Mouse (Mus musculus): ENCODE results near the gene Bckdha. TPM values are rescaled to one million over a fixed set of nuclear protein-coding genes. Genes with fewer than 3 reads are reported as not detected.

The Bckdha gene
- polyA plus RNA-seq, 1 experiment from 2014 or later: 61.6 TPM

GRCm38 (mm10) chr7:25657785-25658184 lies 996 bp downstream of the Bckdha start:
- Histone ChIP-seq H3K27me3 (no peaks in the 10 kb centered on the region), H3K27ac (no peak overlapping the region), H3K4me2 (replicated peaks) (peak overlapping the region; percentile 91), H3K9me3 (no peaks in the 10 kb centered on the region), H3K4me3 (peak overlapping the region; percentile 64), H3K9ac (peak overlapping the region; percentile 73), H3K36me3 (peaks cover 9% of the 10 kb centered on the region), H3K4me1 (peaks cover 18% of the 10 kb centered on the region)
- WGBS: 36% methylated on average over 10 of the region's 10 CpGs
- ATAC-seq (ENCODE audit: low FRiP score, low read depth): no peak

GRCm38 (mm10) chr7:25655601-25656428 lies 3.0 kb downstream of the Bckdha start:
- 73% methylated on average over 11 of the region's 11 CpGs for WGBS
- Histone ChIP-seq H3K9ac (no peak overlapping the region), H3K4me1 (peaks cover 18% of the 10 kb centered on the region)

GRCm38 (mm10) chr7:25652244-25652759 lies 6.5 kb downstream of the Bckdha start:
- Histone ChIP-seq H3K4me2 (replicated peaks) (no peak overlapping the region), H3K27ac (no peak overlapping the region), H3K9ac (no peak overlapping the region), H3K4me3 (no peak overlapping the region), H3K9me3 (no peaks in the 10 kb centered on the region), H3K4me1 (peaks cover 3% of the 10 kb centered on the region), H3K27me3 (no peaks in the 10 kb centered on the region), H3K36me3 (no peaks in the 10 kb centered on the region; the same call in 1 of the 2 replicates)
- no peak for ATAC-seq (ENCODE audit: low FRiP score, low read depth)
- 90% methylated on average over 12 of the region's 12 CpGs for WGBS

More at GRCm38 (mm10) chr7:25655601-25656428, 3.0 kb downstream of the Bckdha start:
- Histone ChIP-seq H3K27ac (no peak overlapping the region), H3K36me3 (no peaks in the 10 kb centered on the region; the same call in 1 of the 2 replicates), H3K4me2 (replicated peaks) (no peak overlapping the region), H3K9me3 (no peaks in the 10 kb centered on the region), H3K4me3 (no peak overlapping the region), H3K27me3 (no peaks in the 10 kb centered on the region)
- no peak for ATAC-seq (ENCODE audit: low FRiP score, low read depth)

- Histone ChIP-seq H3K36me3 (no peaks in the 10 kb centered on the region; the same call in 1 of the 2 replicates), H3K9me3 (no peaks in the 10 kb centered on the region), H3K4me2 (replicated peaks) (no peak overlapping the region), H3K9ac (no peak overlapping the region), H3K27me3 (no peaks in the 10 kb centered on the region), H3K4me1 (no peaks in the 10 kb centered on the region), H3K4me3 (no peak overlapping the region), H3K27ac (no peak overlapping the region)
- no peak for ATAC-seq (ENCODE audit: low FRiP score, low read depth)
- 90% methylated on average over 8 of the region's 8 CpGs for WGBS
Observed at GRCm38 (mm10) chr7:25651281-25651680, 7.5 kb downstream of the Bckdha start.

GRCm38 (mm10) chr7:25649839-25650238 lies 8.9 kb downstream of the Bckdha start:
- 83% methylated on average over 5 of the region's 5 CpGs for WGBS

GRCm38 (mm10) chr7:25647574-25648123 lies 11.1 kb downstream of the Bckdha start:
- ATAC-seq (ENCODE audit: low FRiP score, low read depth): no peak
- 51% methylated on average over 5 of the region's 5 CpGs for WGBS
- H3K9me3 ChIP-seq: no peaks in the 10 kb centered on the region

More at GRCm38 (mm10) chr7:25649839-25650238, 8.9 kb downstream of the Bckdha start:
- ATAC-seq (ENCODE audit: low FRiP score, low read depth): no peak
- peaks cover 7% of the 10 kb centered on the region; the same call in 1 of the 2 replicates for H3K36me3 ChIP-seq
- H3K27me3 ChIP-seq: no peaks in the 10 kb centered on the region
- no peaks in the 10 kb centered on the region for H3K9me3 ChIP-seq
- H3K9ac ChIP-seq: no peak overlapping the region
- H3K4me1 ChIP-seq: no peaks in the 10 kb centered on the region
- no peak overlapping the region for H3K4me2 ChIP-seq (replicated peaks)
- no peak overlapping the region for H3K27ac ChIP-seq
- no peak overlapping the region for H3K4me3 ChIP-seq

GRCm38 (mm10) chr7:25645074-25645473 lies 13.7 kb downstream of the Bckdha start:
- Histone ChIP-seq H3K27me3 (no peaks in the 10 kb centered on the region), H3K9me3 (no peaks in the 10 kb centered on the region), H3K27ac (no peak overlapping the region), H3K9ac (no peak overlapping the region), H3K4me2 (replicated peaks) (no peak overlapping the region), H3K4me3 (no peak overlapping the region), H3K4me1 (no peaks in the 10 kb centered on the region), H3K36me3 (peaks cover 25% of the 10 kb centered on the region)
- no peak for ATAC-seq (ENCODE audit: low FRiP score, low read depth)
- WGBS: 70% methylated on average over 14 of the region's 14 CpGs

More at GRCm38 (mm10) chr7:25647574-25648123, 11.1 kb downstream of the Bckdha start:
- H3K4me1 ChIP-seq: no peaks in the 10 kb centered on the region
- H3K9ac ChIP-seq: no peak overlapping the region
- no peak overlapping the region for H3K27ac ChIP-seq
- H3K4me3 ChIP-seq: no peak overlapping the region
- H3K36me3 ChIP-seq: peaks cover 8% of the 10 kb centered on the region; the same call in 1 of the 2 replicates
- H3K4me2 ChIP-seq (replicated peaks): no peak overlapping the region
- no peaks in the 10 kb centered on the region for H3K27me3 ChIP-seq

- Histone ChIP-seq H3K4me1 (no peaks in the 10 kb centered on the region), H3K36me3 (peaks cover 26% of the 10 kb centered on the region), H3K9ac (no peak overlapping the region), H3K4me2 (replicated peaks) (no peak overlapping the region), H3K9me3 (no peaks in the 10 kb centered on the region), H3K4me3 (no peak overlapping the region), H3K27me3 (no peaks in the 10 kb centered on the region), H3K27ac (no peak overlapping the region)
- no peak for ATAC-seq (ENCODE audit: low FRiP score, low read depth)
- 77% methylated on average over 4 of the region's 4 CpGs for WGBS
Observed at GRCm38 (mm10) chr7:25644631-25645030, 14.2 kb downstream of the Bckdha start.

GRCm38 (mm10) chr7:25644136-25644535 lies 14.6 kb downstream of the Bckdha start:
- no peak for ATAC-seq (ENCODE audit: low FRiP score, low read depth)
- Histone ChIP-seq H3K4me3 (no peak overlapping the region), H3K4me2 (replicated peaks) (no peak overlapping the region), H3K27me3 (no peaks in the 10 kb centered on the region), H3K9me3 (no peaks in the 10 kb centered on the region), H3K9ac (no peak overlapping the region), H3K4me1 (no peaks in the 10 kb centered on the region), H3K36me3 (peaks cover 29% of the 10 kb centered on the region), H3K27ac (no peak overlapping the region)
- 84% methylated on average over 10 of the region's 10 CpGs for WGBS

- Histone ChIP-seq H3K9me3 (no peaks in the 10 kb centered on the region), H3K4me3 (no peak overlapping the region), H3K27me3 (no peaks in the 10 kb centered on the region), H3K27ac (no peak overlapping the region), H3K4me1 (no peaks in the 10 kb centered on the region), H3K36me3 (peaks cover 61% of the 10 kb centered on the region), H3K4me2 (replicated peaks) (no peak overlapping the region), H3K9ac (no peak overlapping the region)
- no peak for ATAC-seq (ENCODE audit: low FRiP score, low read depth)
- WGBS: 94% methylated on average over 4 of the region's 4 CpGs
Observed at GRCm38 (mm10) chr7:25639754-25640153, 19.0 kb downstream of the Bckdha start.

GRCm38 (mm10) chr7:25637099-25637498 lies 21.7 kb downstream of the Bckdha start:
- no peak for ATAC-seq (ENCODE audit: low FRiP score, low read depth)
- Histone ChIP-seq H3K27ac (no peak overlapping the region), H3K9ac (no peak overlapping the region), H3K9me3 (no peaks in the 10 kb centered on the region), H3K36me3 (peaks cover 76% of the 10 kb centered on the region), H3K4me2 (replicated peaks) (no peak overlapping the region), H3K27me3 (no peaks in the 10 kb centered on the region), H3K4me1 (no peaks in the 10 kb centered on the region), H3K4me3 (no peak overlapping the region)
- WGBS: 93% methylated on average over 5 of the region's 5 CpGs

- Histone ChIP-seq H3K4me3 (no peak overlapping the region), H3K4me1 (no peaks in the 10 kb centered on the region), H3K36me3 (peaks cover 77% of the 10 kb centered on the region), H3K4me2 (replicated peaks) (no peak overlapping the region), H3K9ac (no peak overlapping the region), H3K27me3 (no peaks in the 10 kb centered on the region), H3K27ac (no peak overlapping the region), H3K9me3 (no peaks in the 10 kb centered on the region)
- WGBS: 30% methylated on average over 3 of the region's 3 CpGs
- ATAC-seq (ENCODE audit: low FRiP score, low read depth): no peak
Observed at GRCm38 (mm10) chr7:25636373-25636772, 22.4 kb downstream of the Bckdha start.
